Mouse (Mus musculus) midbrain, embryonic 11.5 days (tissue): ENCODE measurements around the gene 1700006A11Rik. TPM values are rescaled to one million over a fixed set of nuclear protein-coding genes. Genes with fewer than 3 reads are reported as not detected.

Source experiments
- polyA plus RNA-seq: library from polyadenylated mRNA; unstranded; fragments of >200 nt; fragmentation: Nextera tagmentation; extraction: Ambion mirVana; gene quantifications from 2 replicates; pipeline ENCODE4 v1.2.1, GENCODE M21; 2014

1700006A11Rik gene
- polyA plus RNA-seq, 1 experiment from 2014 or later: not detected

Other genes with a start within 250 kb of the 1700006A11Rik start
- gene Tram1l1, start 105.2 kb downstream of the 1700006A11Rik start, polyA plus RNA-seq: 28.5 and 33.0 TPM in 2 replicates
- gene 1700003H04Rik, start 155.1 kb upstream of the 1700006A11Rik start, polyA plus RNA-seq: not detected in 2 replicates